Mouse (Mus musculus) liver, embryonic 12.5 days (tissue): ENCODE results near the gene Cad. TPM values are rescaled to one million over a fixed set of nuclear protein-coding genes. Genes with fewer than 3 reads are reported as not detected.
"Not testable (repeated sequence)": the region's sequence is repeated elsewhere in the genome, so short reads cannot be mapped to it uniquely, and the experiment has no call there.

Experiments
- ATAC-seq: fragments of 200-750 bp; cut with Nextera tagmentation; 2 replicates; pipeline ENCODE4 v1.8.0; 2017; ENCODE audit warnings: moderate number of reproducible peaks, mild to moderate bottlenecking, moderate library complexity
- H3K27ac ChIP-seq: fragments of 300-500 bp; sonication (generic); 2 replicates; pipeline ENCODE4 v1.5.1; 2016; ENCODE audit warnings: mild to moderate bottlenecking
- H3K27me3 ChIP-seq: fragments of 300-500 bp; sonication (generic); replicated peaks from 2 replicates; pipeline ENCODE4 v1.6.1; 2016; ENCODE audit warnings: mild to moderate bottlenecking, moderate library complexity
- H3K36me3 ChIP-seq: fragments of 300-500 bp; sonication (generic); 2 replicates; pipeline ENCODE4 v1.6.1; 2016; ENCODE audit warnings: mild to moderate bottlenecking, moderate library complexity
- H3K4me1 ChIP-seq: fragments of 300-500 bp; sonication (generic); 2 replicates; pipeline ENCODE4 v1.6.1; 2016
- H3K4me2 ChIP-seq: fragments of 300-500 bp; sonication (generic); 2 replicates; pipeline ENCODE4 v1.6.1; 2016; ENCODE audit warnings: mild to moderate bottlenecking, moderate library complexity
- H3K4me3 ChIP-seq: fragments of 300-500 bp; sonication (generic); 2 replicates; pipeline ENCODE4 v1.5.1; 2016; ENCODE audit warnings: mild to moderate bottlenecking, moderate library complexity
- H3K9ac ChIP-seq: fragments of 300-500 bp; sonication (generic); 2 replicates; pipeline ENCODE4 v1.6.1; 2016; ENCODE audit warnings: mild to moderate bottlenecking, moderate library complexity
- H3K9me3 ChIP-seq: fragments of 300-500 bp; sonication (generic); replicated peaks from 2 replicates; pipeline ENCODE4 v1.6.1; 2016; ENCODE audit warnings: mild to moderate bottlenecking, moderate library complexity
- WGBS: fragments of 180-500 bp; shearing (Covaris S2); methylation state at CpG from one replicate; pipeline ENCODE4 v1.1.7; 2016; ENCODE audit not compliant: insufficient replicate concordance; 5-methylcytosine and 5-hydroxymethylcytosine counted together
- polyA plus RNA-seq: library from polyadenylated mRNA; unstranded; fragments of >200 nt; fragmentation: Nextera tagmentation; extraction: Ambion mirVana; gene quantifications from 2 replicates; pipeline ENCODE4 v1.2.1, GENCODE M21; 2016

The Cad gene
- 43.6 and 44.5 TPM in 2 replicates for polyA plus RNA-seq

- Histone ChIP-seq H3K27ac (peak within 1 kb of the TSS; percentile 78), H3K4me3 (peak within 1 kb of the TSS; percentile 77), H3K4me1 (peaks cover 42% of the 10 kb centered on the region), H3K9me3 (no peaks in the 10 kb centered on the region), H3K27me3 (no peaks in the 10 kb centered on the region), H3K36me3 (peaks cover 38% of the 10 kb centered on the region), H3K4me2 (peak within 1 kb of the TSS; percentile 100), H3K9ac (peak within 1 kb of the TSS; percentile 88)
- WGBS, result 2% methylated on average over 64 of the region's 64 CpGs
- ATAC-seq, result peak; percentile 97
These were observed at the start of gene Cad for GRCm38 (mm10) chr5:31054261-31055215. TSS of gene Cad (plus strand) at chr5:31054780.

GRCm38 (mm10) chr5:31012737-31013136 lies 41.8 kb upstream of the Cad start:
- no peak overlapping the region for H3K4me2 ChIP-seq
- no peak overlapping the region for H3K9ac ChIP-seq
- 42% methylated on average over 3 of the region's 3 CpGs for WGBS

GRCm38 (mm10) chr5:31015913-31016312 lies 38.7 kb upstream of the Cad start:
- Histone ChIP-seq H3K9ac (no peak overlapping the region), H3K27me3 (no peaks in the 10 kb centered on the region)
- WGBS, result 54% methylated on average over 2 of the region's 2 CpGs

More at GRCm38 (mm10) chr5:31012737-31013136, 41.8 kb upstream of the Cad start:
- no peaks in the 10 kb centered on the region for H3K4me1 ChIP-seq
- no peak for ATAC-seq
- no peak overlapping the region for H3K27ac ChIP-seq
- H3K36me3 ChIP-seq, result no peaks in the 10 kb centered on the region
- no peaks in the 10 kb centered on the region for H3K9me3 ChIP-seq
- H3K4me3 ChIP-seq, result no peak overlapping the region
- H3K27me3 ChIP-seq, result no peaks in the 10 kb centered on the region

GRCm38 (mm10) chr5:31021790-31022189 lies 32.8 kb upstream of the Cad start:
- H3K36me3 ChIP-seq, H3K9me3 ChIP-seq, H3K4me3 ChIP-seq, H3K4me1 ChIP-seq, H3K27ac ChIP-seq, H3K27me3 ChIP-seq, ATAC-seq, H3K9ac ChIP-seq, H3K4me2 ChIP-seq: not testable (repeated sequence)
- WGBS, result 74% methylated on average over 4 of the region's 5 CpGs

More at GRCm38 (mm10) chr5:31015913-31016312, 38.7 kb upstream of the Cad start:
- no peak overlapping the region for H3K27ac ChIP-seq
- no peak for ATAC-seq
- no peaks in the 10 kb centered on the region for H3K9me3 ChIP-seq
- H3K4me3 ChIP-seq, result no peak overlapping the region
- no peaks in the 10 kb centered on the region for H3K4me1 ChIP-seq
- H3K4me2 ChIP-seq, result no peak overlapping the region
- no peaks in the 10 kb centered on the region for H3K36me3 ChIP-seq

GRCm38 (mm10) chr5:31022690-31023089 lies 31.9 kb upstream of the Cad start:
- no peak overlapping the region for H3K4me3 ChIP-seq
- no peak overlapping the region for H3K27ac ChIP-seq
- H3K36me3 ChIP-seq, result no peaks in the 10 kb centered on the region
- 54% methylated on average over 1 of the region's 1 CpGs for WGBS
- H3K4me1 ChIP-seq, result no peaks in the 10 kb centered on the region
- no peaks in the 10 kb centered on the region for H3K27me3 ChIP-seq
- H3K9me3 ChIP-seq, result no peaks in the 10 kb centered on the region
- ATAC-seq, result no peak
- no peak overlapping the region for H3K9ac ChIP-seq
- no peak overlapping the region for H3K4me2 ChIP-seq

GRCm38 (mm10) chr5:31023254-31023653 lies 31.3 kb upstream of the Cad start:
- no peaks in the 10 kb centered on the region for H3K9me3 ChIP-seq
- no peaks in the 10 kb centered on the region for H3K27me3 ChIP-seq
- H3K4me1 ChIP-seq, result no peaks in the 10 kb centered on the region
- 39% methylated on average over 3 of the region's 4 CpGs for WGBS
- no peak overlapping the region for H3K27ac ChIP-seq
- no peaks in the 10 kb centered on the region for H3K36me3 ChIP-seq
- no peak overlapping the region for H3K4me3 ChIP-seq
- ATAC-seq, result no peak
- no peak overlapping the region for H3K9ac ChIP-seq
- no peak overlapping the region for H3K4me2 ChIP-seq

- Histone ChIP-seq H3K9ac (no peak overlapping the region), H3K27me3 (no peaks in the 10 kb centered on the region), H3K36me3 (no peaks in the 10 kb centered on the region), H3K9me3 (no peaks in the 10 kb centered on the region), H3K27ac (no peak overlapping the region), H3K4me2 (no peak overlapping the region), H3K4me1 (no peaks in the 10 kb centered on the region), H3K4me3 (no peak overlapping the region)
- no peak for ATAC-seq
These were observed 29.9 kb upstream of the Cad start for GRCm38 (mm10) chr5:31024641-31025040.

GRCm38 (mm10) chr5:31030926-31031325 lies 23.7 kb upstream of the Cad start:
- Histone ChIP-seq H3K4me3 (no peak overlapping the region), H3K36me3 (no peaks in the 10 kb centered on the region), H3K9ac (no peak overlapping the region), H3K27me3 (no peaks in the 10 kb centered on the region), H3K4me1 (no peaks in the 10 kb centered on the region), H3K9me3 (no peaks in the 10 kb centered on the region), H3K4me2 (no peak overlapping the region), H3K27ac (no peak overlapping the region)
- ATAC-seq, result no peak
- 61% methylated on average over 4 of the region's 4 CpGs for WGBS

GRCm38 (mm10) chr5:31031508-31031907 lies 23.1 kb upstream of the Cad start:
- H3K9me3 ChIP-seq, result no peaks in the 10 kb centered on the region
- no peak overlapping the region for H3K4me2 ChIP-seq
- peaks cover 3% of the 10 kb centered on the region; the same call in 1 of the 2 replicates for H3K36me3 ChIP-seq
- H3K9ac ChIP-seq, result no peak overlapping the region
- no peaks in the 10 kb centered on the region for H3K4me1 ChIP-seq
- no peak for ATAC-seq
- WGBS, result 76% methylated on average over 8 of the region's 8 CpGs
- H3K27me3 ChIP-seq, result no peaks in the 10 kb centered on the region
- H3K4me3 ChIP-seq, result no peak overlapping the region
- no peak overlapping the region for H3K27ac ChIP-seq

GRCm38 (mm10) chr5:31034669-31035068 lies 19.9 kb upstream of the Cad start:
- H3K27ac ChIP-seq, result no peak overlapping the region
- peaks cover 29% of the 10 kb centered on the region for H3K36me3 ChIP-seq
- H3K4me2 ChIP-seq, result no peak overlapping the region
- no peak overlapping the region for H3K4me3 ChIP-seq
- H3K4me1 ChIP-seq, result no peaks in the 10 kb centered on the region; the same call in 1 of the 2 replicates
- ATAC-seq, result no peak
- no peaks in the 10 kb centered on the region for H3K9me3 ChIP-seq
- 76% methylated on average over 6 of the region's 6 CpGs for WGBS
- H3K9ac ChIP-seq, result no peak overlapping the region
- H3K27me3 ChIP-seq, result no peaks in the 10 kb centered on the region

GRCm38 (mm10) chr5:31036556-31036955 lies 18.0 kb upstream of the Cad start:
- not testable (repeated sequence) for H3K4me1 ChIP-seq, H3K4me2 ChIP-seq, H3K27me3 ChIP-seq, H3K4me3 ChIP-seq, ATAC-seq, H3K27ac ChIP-seq, H3K9ac ChIP-seq, H3K9me3 ChIP-seq
- H3K36me3 ChIP-seq, result peaks cover 47% of the 10 kb centered on the region
- WGBS, result 74% methylated on average over 11 of the region's 11 CpGs

GRCm38 (mm10) chr5:31038171-31038845 lies 16.3 kb upstream of the Cad start:
- WGBS, result 77% methylated on average over 7 of the region's 7 CpGs
- H3K4me2 ChIP-seq, result no peak overlapping the region
- no peak overlapping the region for H3K4me3 ChIP-seq
- H3K9ac ChIP-seq, result no peak overlapping the region
- no peak for ATAC-seq
- no peaks in the 10 kb centered on the region for H3K27me3 ChIP-seq
- H3K4me1 ChIP-seq, result no peaks in the 10 kb centered on the region; the same call in 1 of the 2 replicates
- H3K9me3 ChIP-seq, result no peaks in the 10 kb centered on the region
- peaks cover 62% of the 10 kb centered on the region for H3K36me3 ChIP-seq
- no peak overlapping the region for H3K27ac ChIP-seq
